Mouse (Mus musculus) left cerebral cortex, adult 2 months (tissue): ENCODE results near the gene Npffr2. TPM values are rescaled to one million over a fixed set of nuclear protein-coding genes. Genes with fewer than 3 reads are reported as not detected.
A peak's percentile ranks its signal among the peaks of the same experiment; 100 is the strongest.
"Not testable (repeated sequence)": the region's sequence is repeated elsewhere in the genome, so short reads cannot be mapped to it uniquely, and the experiment has no call there.

Source experiments
- DNase-seq, 2 experiments: peaks; one replicate each; pipeline ENCODE4 v3.0.0; 2021 to 2022; ENCODE audit warnings: low spot score in 2 of 2, mixed read lengths in 1 of 2; ENCODE audit errors: extremely low spot score in 1 of 2
- H3K27ac ChIP-seq: fragments of 200-600 bp; 2 replicates; pipeline ENCODE4 v1.8.1; 2022
- H3K4me3 ChIP-seq: fragments of 200-600 bp; 2 replicates; pipeline ENCODE4 v1.8.1; 2022
- CTCF ChIP-seq: fragments of 200-600 bp; IDR thresholded peaks from 2 replicates; pipeline ENCODE4 v1.8.1; 2022; ENCODE audit warnings: antibody characterized with exemption, mild to moderate bottlenecking, moderate library complexity
- intact Hi-C: fragments of 180-260 bp; cut with DNase I; formaldehyde crosslinking; loops from one replicate; pipeline ENCODE4 v1.15.1; 2025
- long read RNA-seq, 2 experiments: library from polyadenylated mRNA; stranded (forward); transcript quantifications; one replicate each; pipeline ENCODE4 v2.0.0; 2021; ENCODE audit warnings: borderline mapping rate in 2 of 2
- total RNA-seq, 2 experiments: library from RNA; stranded (reverse); gene quantifications; 2 replicates each; pipeline ENCODE4 v1.2.3; 2021

Gene Npffr2
- total RNA-seq = under 1 TPM in 1 of 2 experiments, not detected in 1; 0.56 TPM
- long read RNA-seq, experiment 1 = 0 reads
- long read RNA-seq, experiment 2 = 0 reads

GRCm38 (mm10) chr5:89526878-89527578 lies at the start of gene Npffr2:
Gene Npffr2, plus strand, starts transcription at chr5:89527429.
- no peak for TF ChIP-seq CTCF
- no peak within 1 kb of the TSS for H3K27ac ChIP-seq
- H3K4me3 ChIP-seq = peak within 1 kb of the TSS; percentile 34
- intact Hi-C loops = no loop called here
- DNase-seq = peak in 1 of 2 experiments; percentile 33

DNA sequence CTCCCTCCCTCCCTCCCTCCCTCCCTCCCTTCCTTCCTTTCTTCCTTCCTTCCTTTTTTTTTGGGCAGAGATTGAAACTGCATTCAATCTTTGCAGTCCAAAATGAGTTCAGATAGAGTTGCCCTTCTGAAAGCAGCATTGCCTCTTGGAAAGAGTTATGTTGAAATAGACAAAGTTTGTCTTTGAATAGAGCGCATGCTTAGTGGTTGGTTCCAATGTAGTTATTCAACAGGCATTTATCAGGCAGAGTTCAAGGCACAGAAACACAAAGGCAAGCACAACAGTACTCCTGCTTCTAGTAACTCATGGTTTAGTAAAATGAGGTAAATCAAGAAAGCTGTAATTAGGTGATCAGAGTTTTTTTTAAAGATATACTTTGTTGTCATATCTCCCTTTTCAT lies 34.7 kb upstream of the Npffr2 start:
- no peak for DNase-seq
- no peak for TF ChIP-seq CTCF
- Histone ChIP-seq H3K27ac (no peak overlapping the region), H3K4me3 (no peak overlapping the region)
- intact Hi-C loops = no loop called here

DNA sequence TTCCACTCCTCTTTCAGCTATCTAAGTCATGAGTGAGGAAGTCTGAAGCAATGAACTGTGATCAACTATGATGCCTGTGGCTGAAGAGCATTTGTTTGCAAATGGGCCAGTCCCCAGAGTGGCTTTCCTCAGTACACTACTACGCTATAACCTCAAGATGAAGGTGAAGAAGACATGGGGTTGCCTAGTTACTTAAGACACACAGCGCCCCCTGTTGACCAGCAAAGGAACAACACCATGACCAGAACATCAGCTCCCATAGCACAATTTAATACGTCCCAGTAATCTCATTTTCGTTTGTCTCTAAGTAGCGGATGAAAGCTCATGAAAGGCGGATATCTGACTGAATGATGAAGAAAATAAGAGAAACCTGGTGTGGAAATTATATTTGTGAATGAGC lies 27.0 kb upstream of the Npffr2 start:
- Histone ChIP-seq H3K4me3 (no peak overlapping the region), H3K27ac (no peak overlapping the region)
- intact Hi-C loops = no loop called here
- peak; percentile 26 for TF ChIP-seq CTCF
- DNase-seq = no peak

DNA sequence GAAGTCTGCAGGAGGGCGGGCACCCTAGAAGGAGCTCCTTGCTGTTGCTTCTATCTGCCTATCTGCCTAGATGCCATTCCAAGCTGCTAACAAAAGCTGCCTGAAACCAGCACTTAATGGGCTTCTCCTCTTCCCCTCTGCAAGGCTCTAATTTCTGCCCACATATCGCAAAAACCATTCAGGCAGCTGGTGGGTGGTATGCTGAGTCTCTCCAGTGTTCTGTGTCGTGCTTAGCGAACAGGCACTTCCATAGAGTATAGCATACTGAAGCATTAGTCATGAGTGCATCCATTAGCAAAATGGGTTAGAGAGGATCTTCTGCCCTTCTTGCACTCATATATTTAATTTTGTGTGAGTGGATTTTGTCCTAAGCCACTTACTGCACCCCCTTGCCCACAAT lies 8.6 kb upstream of the Npffr2 start:
- intact Hi-C loops = no loop called here

DNA sequence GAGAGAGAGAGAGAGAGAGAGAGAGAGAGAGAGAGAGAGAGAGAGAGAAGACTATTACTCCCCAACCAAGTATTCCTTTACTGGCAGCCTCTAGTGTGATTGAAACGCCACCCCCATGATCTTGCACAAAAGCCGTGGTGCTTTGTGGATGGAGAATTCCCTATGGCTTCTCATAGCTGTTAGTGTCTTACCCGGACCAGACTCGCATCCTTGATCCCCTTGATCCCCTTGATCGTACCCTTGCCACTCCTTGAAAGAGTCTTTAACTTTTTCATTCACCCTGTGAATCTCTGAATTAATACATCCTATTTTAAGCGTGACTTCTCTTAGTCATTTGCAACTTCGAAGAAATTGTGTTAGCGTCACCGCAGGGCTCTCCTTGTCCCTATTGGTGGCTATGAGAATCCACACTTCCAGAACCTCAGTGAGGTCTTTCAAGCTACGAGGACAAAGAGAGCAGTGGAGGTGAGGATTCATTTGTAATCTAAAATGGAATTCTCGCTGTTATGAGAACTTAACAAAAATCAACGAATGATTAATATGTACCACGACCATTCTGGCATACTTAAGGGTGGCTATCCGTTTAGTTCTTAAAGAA lies 949 bp upstream of the Npffr2 start:
- peak overlapping the region; percentile 34 for H3K4me3 ChIP-seq
- H3K27ac ChIP-seq = no peak overlapping the region
- no peak for TF ChIP-seq CTCF
- DNase-seq = no peak
- intact Hi-C loops = no loop called here

More for the DNA sequence above, 8.6 kb upstream of the Npffr2 start:
- no peak for TF ChIP-seq CTCF
- Histone ChIP-seq H3K27ac (no peak overlapping the region), H3K4me3 (no peak overlapping the region)
- DNase-seq = peak in 1 of 2 experiments; percentile 15

GRCm38 (mm10) chr5:89528951-89529350 lies 1.7 kb downstream of the Npffr2 start:
- TF ChIP-seq CTCF = no peak
- no peak for DNase-seq
- no peak overlapping the region for H3K27ac ChIP-seq
- H3K4me3 ChIP-seq = no peak overlapping the region
- intact Hi-C loops = no loop called here

DNA sequence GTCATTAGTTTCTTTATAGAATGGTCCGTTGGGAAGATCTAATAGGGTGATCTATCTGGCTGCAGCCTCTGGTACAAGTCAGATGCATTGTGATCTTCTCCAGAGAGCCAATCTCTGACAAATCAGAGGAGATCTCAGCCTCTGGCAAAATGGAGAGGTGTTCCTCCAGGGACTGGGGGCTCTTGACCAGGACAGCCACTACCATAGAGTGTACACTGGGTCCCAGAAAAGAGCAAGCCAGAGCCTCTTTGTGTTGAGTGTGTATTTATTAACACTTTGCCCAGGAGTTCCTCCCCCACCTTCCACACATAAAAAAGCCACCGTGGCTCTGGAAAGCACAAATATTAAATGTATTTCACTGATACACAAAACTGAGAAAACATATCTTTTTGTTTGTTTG lies 2.2 kb downstream of the Npffr2 start:
- Histone ChIP-seq H3K27ac (no peak overlapping the region), H3K4me3 (no peak overlapping the region)
- DNase-seq = no peak
- no peak for TF ChIP-seq CTCF
- intact Hi-C loops = no loop called here

GRCm38 (mm10) chr5:89536018-89536417 lies 8.8 kb downstream of the Npffr2 start:
- TF ChIP-seq CTCF = no peak
- H3K4me3 ChIP-seq = no peak overlapping the region
- intact Hi-C loops = no loop called here
- H3K27ac ChIP-seq = no peak overlapping the region
- DNase-seq = no peak

DNA sequence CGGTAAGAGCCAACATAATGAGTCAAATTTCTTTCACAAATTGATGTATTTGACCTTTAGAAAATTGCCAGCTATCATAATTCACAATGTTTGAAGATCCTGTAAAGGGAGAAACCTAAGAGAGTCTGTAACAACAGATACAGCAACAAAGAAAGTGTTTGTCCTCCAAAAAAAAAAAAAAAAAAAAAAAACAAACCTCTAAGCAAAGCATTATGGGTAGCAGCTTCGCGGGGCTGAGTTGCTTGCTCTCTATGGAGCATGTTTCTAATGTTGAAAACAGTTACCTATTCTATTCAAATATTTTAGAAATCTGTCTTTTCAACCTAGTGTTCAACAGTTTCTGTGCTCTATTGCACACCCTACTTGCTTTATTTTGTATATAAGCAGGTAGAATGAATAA lies 15.2 kb downstream of the Npffr2 start:
- intact Hi-C loops = loop anchor here (2.0 to 5.0 kb wide), 2 partner anchors 138 to 650 kb away; no protein-coding TSS in a partner anchor
- Histone ChIP-seq H3K4me3 (no peak overlapping the region), H3K27ac (no peak overlapping the region)
- no peak for TF ChIP-seq CTCF
- DNase-seq = no peak

DNA sequence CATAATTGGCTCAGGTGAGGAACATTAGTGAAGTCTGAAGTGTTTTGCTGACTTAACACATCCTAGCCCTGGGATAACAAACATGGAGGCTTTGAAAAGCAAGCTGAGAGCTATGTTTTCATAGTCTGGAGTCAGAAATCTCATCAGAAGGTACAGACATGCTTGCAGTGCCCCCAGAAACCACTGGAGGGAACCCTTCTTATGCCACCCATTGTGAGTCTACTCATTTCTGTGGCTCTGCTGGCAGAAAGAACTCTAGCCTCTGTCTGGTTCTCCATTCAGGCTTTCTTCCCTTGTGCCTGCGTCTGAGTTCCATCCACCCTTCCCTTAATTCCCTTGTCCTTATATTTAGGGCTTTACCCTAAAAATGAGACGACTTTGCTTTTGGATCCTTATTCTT lies 16.2 kb downstream of the Npffr2 start:
- intact Hi-C loops = loop anchor here (2.0 to 5.0 kb wide), 2 partner anchors 137 to 649 kb away; no protein-coding TSS in a partner anchor

DNA sequence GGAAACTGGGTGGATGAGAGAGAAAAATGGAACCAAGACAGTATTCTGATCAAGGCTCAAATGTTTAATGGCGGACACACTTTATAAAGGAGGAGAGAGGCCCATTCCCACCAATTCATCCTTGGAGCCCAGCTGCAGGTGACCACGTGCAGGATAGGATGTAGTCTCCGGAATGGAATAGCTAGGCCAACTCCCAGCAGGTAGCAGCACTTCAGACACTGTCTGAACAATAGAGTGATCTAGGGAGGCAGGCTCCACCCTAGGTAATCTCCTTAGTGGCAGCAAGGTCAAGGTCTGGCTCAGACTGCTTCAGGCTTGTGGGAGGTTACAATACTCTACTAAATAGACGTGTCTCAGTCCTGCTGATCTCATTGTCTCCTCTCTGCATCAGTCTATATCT lies 31.9 kb downstream of the Npffr2 start:
- DNase-seq, intact Hi-C loops, H3K27ac ChIP-seq, H3K4me3 ChIP-seq: not testable (repeated sequence)

More for the DNA sequence above, 16.2 kb downstream of the Npffr2 start:
- TF ChIP-seq CTCF = peak; percentile 87
- peak; percentile 70 to 81 for DNase-seq
- Histone ChIP-seq H3K4me3 (no peak overlapping the region), H3K27ac (no peak overlapping the region)

GRCm38 (mm10) chr5:89561381-89561780 lies 34.2 kb downstream of the Npffr2 start:
- DNase-seq = peak in 1 of 2 experiments; percentile 18
- Histone ChIP-seq H3K27ac (no peak overlapping the region), H3K4me3 (no peak overlapping the region)
- TF ChIP-seq CTCF = no peak
- intact Hi-C loops = no loop called here
